Mouse (Mus musculus): ENCODE measurements around the gene Gm42906. TPM values are rescaled to one million over a fixed set of nuclear protein-coding genes. Genes with fewer than 3 reads are reported as not detected.
A peak's percentile ranks its signal among the peaks of the same experiment; 100 is the strongest.

The Gm42906 gene
- total and polyA plus RNA-seq, 3 experiments: not detected

- Histone ChIP-seq H3K79me2 (replicated peaks; ENCODE audit: control insufficient read depth, extremely low read depth, insufficient read depth, poor library complexity, severe bottlenecking) (peaks cover 89% of the 10 kb centered on the region), H3K4me3 (replicated peaks in 1 of 3; ENCODE audit: low read depth in 2 of 3, low read length in 2 of 3, poor library complexity in 1 of 3) (peak overlapping the region; percentile 53 to 86 (median 71)), H3K9ac (ENCODE audit: insufficient read depth, low read depth) (peak overlapping the region; percentile 99), H3K4me1 (ENCODE audit: control insufficient read depth in 1 of 2, insufficient read depth in 2 of 2) (peaks cover 6 to 41% of the 10 kb centered on the region in 2 experiments; a peak in 3 of 4 replicates), H3K36me3 (replicated peaks in 1 of 2; ENCODE audit: control insufficient read depth in 1 of 2, insufficient read depth in 1 of 2, low read length in 1 of 2) (peaks cover 20 to 61% of the 10 kb centered on the region in 2 experiments), H3K9me3 (replicated peaks; ENCODE audit: low read length) (peaks cover 2% of the 10 kb centered on the region), H3K4me2 (ENCODE audit: insufficient read depth, low read depth, poor library complexity, severe bottlenecking) (peak overlapping the region; percentile 89), H3K27ac (ENCODE audit: insufficient read depth, low read depth) (peak overlapping the region; percentile 91), H3K27me3 (replicated peaks) (no peaks in the 10 kb centered on the region)
- no peak for TF ChIP-seq ZNF384 (IDR thresholded peaks at IDR 0.05; ENCODE audit: low read depth, low read length)
- no peak for TF ChIP-seq CTCF (conservative IDR thresholded peaks at IDR 0.05 in 1 of 2, IDR thresholded peaks at IDR 0.05 in 1 of 2; ENCODE audit: low read depth in 2 of 2, low read length in 2 of 2)
- no peak for TF ChIP-seq PAX5 (IDR thresholded peaks at IDR 0.05; ENCODE audit: low read length)
- no peak for TF ChIP-seq ZC3H11A (IDR thresholded peaks at IDR 0.05; ENCODE audit: low read depth, low read length)
- TF ChIP-seq IRF4 (IDR thresholded peaks at IDR 0.05; ENCODE audit: low read depth, low read length): peak; percentile 84
- no peak for TF ChIP-seq CHD1 (IDR thresholded peaks at IDR 0.05; ENCODE audit: low read depth, low read length)
- TF ChIP-seq ZKSCAN1 (IDR thresholded peaks at IDR 0.05; ENCODE audit: borderline replicate concordance, low read depth, low read length): no peak
- TF ChIP-seq USF1 (IDR thresholded peaks at IDR 0.05; ENCODE audit: low read depth, low read length): peak; percentile 91
- TF ChIP-seq MAX (IDR thresholded peaks at IDR 0.05; ENCODE audit: low read length): peak; percentile 100
- TF ChIP-seq JUN (IDR thresholded peaks at IDR 0.05; ENCODE audit: insufficient read depth, low read depth, low read length): peak; percentile 39; the same call in 1 of the 2 replicates
- TF ChIP-seq E2F4 (IDR thresholded peaks at IDR 0.05; ENCODE audit: insufficient replicate concordance, low read depth, low read length): 0 out of 2 replicates have a peak, but pooled peaks have one; percentile 51
- no peak; the same call in none of the 2 replicates for TF ChIP-seq POLR2AphosphoS2 (IDR thresholded peaks at IDR 0.05; ENCODE audit: low read depth, low read length)
- peak; percentile 73 for TF ChIP-seq ELF1 (IDR thresholded peaks at IDR 0.05; ENCODE audit: low read depth, low read length)
- no peak; the same call in 1 of the 2 replicates for TF ChIP-seq SMC3 (IDR thresholded peaks at IDR 0.05; ENCODE audit: low read depth, low read length)
- TF ChIP-seq MEF2A (IDR thresholded peaks at IDR 0.05; ENCODE audit: borderline replicate concordance, low read depth, low read length): peak; percentile 81
- 0 out of 2 replicates have a peak, but pooled peaks have one; percentile 10 for TF ChIP-seq NRF1 (IDR thresholded peaks at IDR 0.05; ENCODE audit: low read depth, low read length)
- peak; percentile 57 for TF ChIP-seq JUND (conservative IDR thresholded peaks at IDR 0.05; ENCODE audit: low read depth, low read length)
- peak; percentile 89 for TF ChIP-seq USF2 (conservative IDR thresholded peaks at IDR 0.05; ENCODE audit: low read depth, low read length)
- TF ChIP-seq TBP (conservative IDR thresholded peaks at IDR 0.05; ENCODE audit: low read depth, low read length): peak; percentile 88
- peak; percentile 97 for TF ChIP-seq BHLHE40 (IDR thresholded peaks at IDR 0.05; ENCODE audit: low read depth, low read length)
- no peak; the same call in 1 of the 2 replicates for TF ChIP-seq RCOR1 (conservative IDR thresholded peaks at IDR 0.05; ENCODE audit: low read depth, low read length)
- TF ChIP-seq POLR2A (IDR thresholded peaks at IDR 0.05; ENCODE audit: low read depth, low read length): peak; percentile 81
- peak; percentile 85 for TF ChIP-seq SIN3A (IDR thresholded peaks at IDR 0.05; ENCODE audit: low read length)
- peak; percentile 96 for TF ChIP-seq TCF12 (IDR thresholded peaks at IDR 0.05; ENCODE audit: low read depth, low read length)
- TF ChIP-seq ZMIZ1 (IDR thresholded peaks at IDR 0.05; ENCODE audit: low read depth, low read length): no peak
- TF ChIP-seq ETS1 (conservative IDR thresholded peaks at IDR 0.05; ENCODE audit: low read depth, low read length): peak; percentile 98
- TF ChIP-seq MYC (IDR thresholded peaks at IDR 0.05; ENCODE audit: low read depth, low read length): peak; percentile 98
- TF ChIP-seq NELFE (IDR thresholded peaks at IDR 0.05; ENCODE audit: low read depth, low read length): peak; percentile 21; the same call in 1 of the 2 replicates
- peak; percentile 88 for TF ChIP-seq MAZ (IDR thresholded peaks at IDR 0.05; ENCODE audit: low read depth, low read length)
- peak; percentile 51; the same call in 1 of the 2 replicates for TF ChIP-seq KAT2A (IDR thresholded peaks at IDR 0.05; ENCODE audit: insufficient replicate concordance, low read length)
- TF ChIP-seq HCFC1 (IDR thresholded peaks at IDR 0.05; ENCODE audit: low read depth, low read length): no peak
- TF ChIP-seq GABPA (IDR thresholded peaks at IDR 0.05; ENCODE audit: insufficient replicate concordance, low read depth, low read length): no peak
- no peak; the same call in 1 of the 2 replicates for TF ChIP-seq MAFK (IDR thresholded peaks at IDR 0.05; ENCODE audit: insufficient replicate concordance, low read length)
- peak; percentile 79 for TF ChIP-seq EP300 (IDR thresholded peaks at IDR 0.05; ENCODE audit: low read length)
- TF ChIP-seq RAD21 (IDR thresholded peaks at IDR 0.05; ENCODE audit: low read depth, low read length): no peak; the same call in 1 of the 2 replicates
- TF ChIP-seq CHD2 (IDR thresholded peaks at IDR 0.05; ENCODE audit: low read length): no peak; the same call in none of the 2 replicates
- TF ChIP-seq MXI1 (IDR thresholded peaks at IDR 0.05; ENCODE audit: low read depth, low read length): peak; percentile 99
- no peak; the same call in 1 of the 2 replicates for TF ChIP-seq UBTF (IDR thresholded peaks at IDR 0.05; ENCODE audit: low read depth, low read length)
- in situ Hi-C loops (cut with MboI; ENCODE audit: low pct_ligation_motif_present, low pct_unique_long_range_greater_than_20kb, low sequenced_read_pairs) (no loop called here), dilution Hi-C loops (cut with MboI; ENCODE audit: extremely low pct_ligation_motif_present, extremely low pct_unique_long_range_greater_than_20kb, low sequenced_read_pairs) (no loop called here)
- DNase-seq (ENCODE audit: extremely low read depth): peak; percentile 92
Observed at GRCm38 (mm10) chr5:151104354-151105053, 323.5 kb downstream of the Gm42906 start.
